Mouse (Mus musculus) cerebellum, adult 2 months (tissue): ENCODE results near the gene Gm9821.

Source experiments
- CTCF ChIP-seq: fragments of 200-500 bp; IDR thresholded peaks from 2 replicates; pipeline ENCODE4 v1.5.1; 2011; ENCODE audit warnings: low read depth, mild to moderate bottlenecking, control low read depth, low read length, moderate library complexity, borderline replicate concordance; ENCODE audit not compliant: insufficient read depth
- POLR2A ChIP-seq: fragments of 200-500 bp; IDR thresholded peaks from 2 replicates; pipeline ENCODE4 v1.6.1; 2011; ENCODE audit warnings: low read length, control low read depth, borderline replicate concordance; ENCODE audit not compliant: insufficient read depth

- TF ChIP-seq CTCF (peak; percentile 32; the same call in 1 of the 2 replicates), POLR2A (no peak)
Measured at GRCm38 (mm10) chr2:91989750-91990149, 44.2 kb downstream of the Gm9821 start.
